Mouse (Mus musculus): Measurements from ENCODE around the gene Sat2. TPM values are rescaled to one million over a fixed set of nuclear protein-coding genes. Genes with fewer than 3 reads are reported as not detected.

Gene Sat2
- total and polyA plus RNA-seq, 3 experiments: not detected

DNA sequence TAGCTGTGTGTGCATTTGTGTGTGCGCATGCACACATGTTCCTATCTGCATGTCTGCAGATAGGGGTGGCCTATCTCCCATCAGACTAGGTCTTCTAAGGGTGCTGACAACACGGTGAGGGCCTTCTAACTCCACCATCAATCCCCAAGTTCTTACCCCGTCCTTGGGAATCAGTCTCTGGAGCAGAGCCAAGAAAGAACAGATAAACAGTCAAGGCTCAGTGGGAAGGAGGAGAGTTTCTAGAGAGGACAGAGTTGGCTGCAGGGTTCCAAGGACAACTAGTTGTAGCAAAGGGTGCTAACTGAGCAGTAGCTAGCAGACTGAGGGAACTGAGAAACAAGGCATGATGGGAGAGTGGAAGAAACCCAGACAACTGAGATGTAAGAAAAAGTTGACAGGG is 20.1 kb upstream of the Sat2 start:
- no peaks in the 10 kb centered on the region for H3K79me2 ChIP-seq (replicated peaks; ENCODE audit: control insufficient read depth, extremely low read depth, insufficient read depth, poor library complexity, severe bottlenecking)
- no peaks in the 10 kb centered on the region for H3K36me3 ChIP-seq (replicated peaks in 1 of 2; ENCODE audit: control insufficient read depth in 1 of 2, insufficient read depth in 1 of 2, low read length in 1 of 2)
- no peaks in the 10 kb centered on the region for H3K9me3 ChIP-seq (replicated peaks; ENCODE audit: low read length)
- no peak for TF ChIP-seq MYC (IDR thresholded peaks at IDR 0.05; ENCODE audit: low read depth, low read length)
- no peak for TF ChIP-seq NRF1 (IDR thresholded peaks at IDR 0.05; ENCODE audit: low read depth, low read length)
- TF ChIP-seq MEF2A (IDR thresholded peaks at IDR 0.05; ENCODE audit: borderline replicate concordance, low read depth, low read length): no peak
- no peak for TF ChIP-seq ZMIZ1 (IDR thresholded peaks at IDR 0.05; ENCODE audit: low read depth, low read length)
- no peak for TF ChIP-seq RCOR1 (conservative IDR thresholded peaks at IDR 0.05; ENCODE audit: low read depth, low read length)
- no peak for TF ChIP-seq MAZ (IDR thresholded peaks at IDR 0.05; ENCODE audit: low read depth, low read length)
- no peak for TF ChIP-seq MXI1 (IDR thresholded peaks at IDR 0.05; ENCODE audit: low read depth, low read length)
- no peak for TF ChIP-seq ZKSCAN1 (IDR thresholded peaks at IDR 0.05; ENCODE audit: borderline replicate concordance, low read depth, low read length)
- no peak for TF ChIP-seq MAX (IDR thresholded peaks at IDR 0.05; ENCODE audit: low read length)
- no peak for TF ChIP-seq PAX5 (IDR thresholded peaks at IDR 0.05; ENCODE audit: low read length)
- no peak for TF ChIP-seq RAD21 (IDR thresholded peaks at IDR 0.05; ENCODE audit: low read depth, low read length)
- TF ChIP-seq NELFE (IDR thresholded peaks at IDR 0.05; ENCODE audit: low read depth, low read length): no peak
- no peak for TF ChIP-seq ZC3H11A (IDR thresholded peaks at IDR 0.05; ENCODE audit: low read depth, low read length)
- TF ChIP-seq ETS1 (conservative IDR thresholded peaks at IDR 0.05; ENCODE audit: low read depth, low read length): no peak
- TF ChIP-seq ELF1 (IDR thresholded peaks at IDR 0.05; ENCODE audit: low read depth, low read length): no peak
- TF ChIP-seq HCFC1 (IDR thresholded peaks at IDR 0.05; ENCODE audit: low read depth, low read length): no peak
- TF ChIP-seq CHD2 (IDR thresholded peaks at IDR 0.05; ENCODE audit: low read length): no peak
- TF ChIP-seq CHD1 (IDR thresholded peaks at IDR 0.05; ENCODE audit: low read depth, low read length): no peak
- TF ChIP-seq SIN3A (IDR thresholded peaks at IDR 0.05; ENCODE audit: low read length): no peak
- no peak for TF ChIP-seq KAT2A (IDR thresholded peaks at IDR 0.05; ENCODE audit: insufficient replicate concordance, low read length)
- no peak overlapping the region for H3K4me3 ChIP-seq (replicated peaks in 1 of 3; ENCODE audit: low read depth in 2 of 3, low read length in 2 of 3, poor library complexity in 1 of 3)
- H3K4me1 ChIP-seq (ENCODE audit: control insufficient read depth in 1 of 2, insufficient read depth in 2 of 2): peaks cover 9 to 14% of the 10 kb centered on the region in 2 experiments
- H3K27ac ChIP-seq (ENCODE audit: insufficient read depth, low read depth): no peak overlapping the region
- peaks cover 54% of the 10 kb centered on the region for H3K27me3 ChIP-seq (replicated peaks)
- dilution Hi-C loops (cut with MboI; ENCODE audit: extremely low pct_ligation_motif_present, extremely low pct_unique_long_range_greater_than_20kb, low sequenced_read_pairs): no loop called here
- in situ Hi-C loops (cut with MboI; ENCODE audit: low pct_ligation_motif_present, low pct_unique_long_range_greater_than_20kb, low sequenced_read_pairs): no loop called here
- H3K4me2 ChIP-seq (ENCODE audit: insufficient read depth, low read depth, poor library complexity, severe bottlenecking): no peak overlapping the region
- no peak overlapping the region for H3K9ac ChIP-seq (ENCODE audit: insufficient read depth, low read depth)
- DNase-seq (ENCODE audit: extremely low read depth): no peak

DNA sequence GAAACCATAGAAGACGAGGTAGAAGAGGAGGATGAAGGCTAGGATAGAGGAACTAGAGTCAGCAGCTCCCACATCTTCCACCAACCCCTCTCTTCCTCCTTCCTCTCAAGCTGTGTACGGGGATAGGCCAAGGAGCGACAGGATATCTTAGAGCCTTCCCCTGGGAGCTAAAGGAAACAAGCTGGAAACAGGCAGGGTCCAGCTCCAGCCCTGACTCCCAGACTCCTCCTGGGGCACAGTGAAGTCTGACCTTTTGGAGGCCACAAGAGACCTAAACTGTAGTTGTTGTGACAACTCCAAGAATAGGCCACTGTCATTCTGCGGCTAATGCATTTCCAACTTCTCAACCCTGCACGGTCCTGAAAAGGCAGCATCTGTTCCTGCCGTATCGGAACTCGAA is 18.3 kb upstream of the Sat2 start:
- DNase-seq (ENCODE audit: extremely low read depth): no peak
- Histone ChIP-seq H3K27ac (ENCODE audit: insufficient read depth, low read depth) (no peak overlapping the region), H3K36me3 (replicated peaks in 1 of 2; ENCODE audit: control insufficient read depth in 1 of 2, insufficient read depth in 1 of 2, low read length in 1 of 2) (no peaks in the 10 kb centered on the region), H3K79me2 (replicated peaks; ENCODE audit: control insufficient read depth, extremely low read depth, insufficient read depth, poor library complexity, severe bottlenecking) (no peaks in the 10 kb centered on the region), H3K4me3 (replicated peaks in 1 of 3; ENCODE audit: low read depth in 2 of 3, low read length in 2 of 3, poor library complexity in 1 of 3) (no peak overlapping the region), H3K4me1 (ENCODE audit: control insufficient read depth in 1 of 2, insufficient read depth in 2 of 2) (peaks cover 9 to 14% of the 10 kb centered on the region in 2 experiments), H3K9me3 (replicated peaks; ENCODE audit: low read length) (no peaks in the 10 kb centered on the region), H3K27me3 (replicated peaks) (peaks cover 67% of the 10 kb centered on the region), H3K9ac (ENCODE audit: insufficient read depth, low read depth) (no peak overlapping the region), H3K4me2 (ENCODE audit: insufficient read depth, low read depth, poor library complexity, severe bottlenecking) (no peak overlapping the region)
- no peak for TF ChIP-seq HCFC1 (IDR thresholded peaks at IDR 0.05; ENCODE audit: low read depth, low read length)
- no peak for TF ChIP-seq RAD21 (IDR thresholded peaks at IDR 0.05; ENCODE audit: low read depth, low read length)
- TF ChIP-seq GABPA (IDR thresholded peaks at IDR 0.05; ENCODE audit: insufficient replicate concordance, low read depth, low read length): no peak
- TF ChIP-seq POLR2AphosphoS2 (IDR thresholded peaks at IDR 0.05; ENCODE audit: low read depth, low read length): no peak
- no peak for TF ChIP-seq E2F4 (IDR thresholded peaks at IDR 0.05; ENCODE audit: insufficient replicate concordance, low read depth, low read length)
- no peak for TF ChIP-seq MAX (IDR thresholded peaks at IDR 0.05; ENCODE audit: low read length)
- no peak for TF ChIP-seq ZKSCAN1 (IDR thresholded peaks at IDR 0.05; ENCODE audit: borderline replicate concordance, low read depth, low read length)
- TF ChIP-seq SMC3 (IDR thresholded peaks at IDR 0.05; ENCODE audit: low read depth, low read length): no peak
- TF ChIP-seq ZC3H11A (IDR thresholded peaks at IDR 0.05; ENCODE audit: low read depth, low read length): no peak
- no peak for TF ChIP-seq CHD1 (IDR thresholded peaks at IDR 0.05; ENCODE audit: low read depth, low read length)
- no peak for TF ChIP-seq EP300 (IDR thresholded peaks at IDR 0.05; ENCODE audit: low read length)
- TF ChIP-seq ZNF384 (IDR thresholded peaks at IDR 0.05; ENCODE audit: low read depth, low read length): no peak
- TF ChIP-seq SIN3A (IDR thresholded peaks at IDR 0.05; ENCODE audit: low read length): no peak
- no peak for TF ChIP-seq ZMIZ1 (IDR thresholded peaks at IDR 0.05; ENCODE audit: low read depth, low read length)
- TF ChIP-seq MXI1 (IDR thresholded peaks at IDR 0.05; ENCODE audit: low read depth, low read length): no peak
- dilution Hi-C loops (cut with MboI; ENCODE audit: extremely low pct_ligation_motif_present, extremely low pct_unique_long_range_greater_than_20kb, low sequenced_read_pairs) (no loop called here), in situ Hi-C loops (cut with MboI; ENCODE audit: low pct_ligation_motif_present, low pct_unique_long_range_greater_than_20kb, low sequenced_read_pairs) (no loop called here)

Measured in CH12.LX (cell line).